In the genomic region with DNA sequence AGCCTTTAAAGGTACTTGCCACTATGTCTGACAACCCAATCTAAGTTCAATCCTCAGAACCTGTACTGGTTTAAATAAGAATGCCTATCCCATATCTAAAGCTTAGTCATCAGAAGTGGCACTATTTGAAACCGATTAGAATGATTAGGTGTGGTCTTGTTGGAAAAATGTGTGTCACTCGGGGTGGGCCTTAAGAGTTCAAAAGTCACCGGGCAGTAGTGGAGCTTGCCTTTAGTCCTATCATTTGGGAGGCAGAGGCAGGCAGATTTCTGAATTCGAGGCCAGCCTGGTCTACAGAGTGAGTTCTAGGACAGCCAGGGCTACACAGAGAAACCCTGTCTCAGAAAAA, we compare ENCODE assay signal across 7 mouse cellular contexts. TPM values are rescaled to one million over a fixed set of nuclear protein-coding genes. Genes with fewer than 3 reads are reported as not detected.
A peak's percentile ranks its signal among the peaks of the same experiment; 100 is the strongest.
DNase-seq lines count a peak whose midpoint lies in the region; ATAC-seq and TF ChIP-seq lines count a peak whose summit lies in the region.

No protein-coding gene starts in this region.

- H3K9ac ChIP-seq in lung, embryonic 14.5 days, result 0 out of 2 replicates have a peak overlapping the region, but pooled peaks have one; percentile 21
- no peak overlapping the region for H3K9ac ChIP-seq in embryonic facial prominence, embryonic 15.5 days
- H3K9ac ChIP-seq in limb, embryonic 12.5 days (replicated peaks), result no peak overlapping the region
- H3K9ac ChIP-seq in stomach, embryonic 14.5 days (replicated peaks; ENCODE audit: low read depth, low read length), result no peak overlapping the region

- TF ChIP-seq CTCF in lung, embryonic 14.5 days (IDR thresholded peaks at IDR 0.05; ENCODE audit: low read depth), result no peak

- no peaks in the 10 kb centered on the region for H3K27me3 ChIP-seq in lung, embryonic 14.5 days (ENCODE audit: insufficient read depth, low read length)
- H3K27me3 ChIP-seq in embryonic facial prominence, embryonic 15.5 days, result no peaks in the 10 kb centered on the region
- H3K27me3 ChIP-seq in limb, embryonic 12.5 days, result no peaks in the 10 kb centered on the region
- H3K27me3 ChIP-seq in stomach, embryonic 14.5 days (ENCODE audit: control insufficient read depth, insufficient read depth, low read length), result no peaks in the 10 kb centered on the region

- H3K4me1 ChIP-seq in lung, embryonic 14.5 days (ENCODE audit: insufficient read depth), result peaks cover 7% of the 10 kb centered on the region; the same call in 1 of the 2 replicates
- peaks cover 11% of the 10 kb centered on the region for H3K4me1 ChIP-seq in embryonic facial prominence, embryonic 15.5 days
- peaks cover 16% of the 10 kb centered on the region for H3K4me1 ChIP-seq in limb, embryonic 12.5 days (replicated peaks)
- H3K4me1 ChIP-seq in stomach, embryonic 14.5 days (ENCODE audit: control insufficient read depth, insufficient read depth, low read length), result peaks cover 8% of the 10 kb centered on the region

- peak overlapping the region; percentile 96 for H3K4me3 ChIP-seq in lung, embryonic 14.5 days (ENCODE audit: low read depth, low read length)
- H3K4me3 ChIP-seq in embryonic facial prominence, embryonic 15.5 days (replicated peaks), result peak overlapping the region; percentile 75
- H3K4me3 ChIP-seq in limb, embryonic 12.5 days (replicated peaks), result peak overlapping the region; percentile 97
- peak overlapping the region; percentile 80 for H3K4me3 ChIP-seq in stomach, embryonic 14.5 days (ENCODE audit: low read depth, low read length)

- no peaks in the 10 kb centered on the region for H3K9me3 ChIP-seq in lung, embryonic 14.5 days (ENCODE audit: low read depth, low read length)
- H3K9me3 ChIP-seq in embryonic facial prominence, embryonic 15.5 days (replicated peaks), result no peaks in the 10 kb centered on the region
- no peaks in the 10 kb centered on the region for H3K9me3 ChIP-seq in limb, embryonic 12.5 days
- no peaks in the 10 kb centered on the region for H3K9me3 ChIP-seq in stomach, embryonic 14.5 days (ENCODE audit: control insufficient read depth, low read depth, low read length)

- peak overlapping the region; percentile 77 for H3K4me2 ChIP-seq in lung, embryonic 14.5 days
- H3K4me2 ChIP-seq in embryonic facial prominence, embryonic 15.5 days (replicated peaks), result peak overlapping the region; percentile 77
- H3K4me2 ChIP-seq in limb, embryonic 12.5 days, result peak overlapping the region; percentile 77
- H3K4me2 ChIP-seq in stomach, embryonic 14.5 days (replicated peaks; ENCODE audit: low read depth, low read length), result peak overlapping the region; percentile 37

- ATAC-seq in lung, embryonic 14.5 days (ENCODE audit: insufficient read depth), result no peak
- no peak for ATAC-seq in embryonic facial prominence, embryonic 15.5 days (ENCODE audit: insufficient number of reproducible peaks, low FRiP score, low TSS enrichment, low read depth)
- ATAC-seq in limb, embryonic 12.5 days (ENCODE audit: insufficient number of reproducible peaks, insufficient read depth, low FRiP score, low TSS enrichment, low read depth), result no peak
- ATAC-seq in stomach, embryonic 14.5 days (ENCODE audit: insufficient number of reproducible peaks, insufficient read depth, low FRiP score, low read depth), result no peak

- H3K27ac ChIP-seq in lung, embryonic 14.5 days (ENCODE audit: low read depth), result 0 out of 2 replicates have a peak overlapping the region, but pooled peaks have one; percentile 18
- no peak overlapping the region for H3K27ac ChIP-seq in embryonic facial prominence, embryonic 15.5 days (replicated peaks)
- H3K27ac ChIP-seq in limb, embryonic 12.5 days, result no peak overlapping the region
- no peak overlapping the region for H3K27ac ChIP-seq in stomach, embryonic 14.5 days (ENCODE audit: low read length)

- no peak for DNase-seq in lung, embryonic 14.5 days
- DNase-seq in lung, postnatal 14 days, result no peak
- DNase-seq in adrenal gland, adult 2 months, result no peak
- no peak for DNase-seq in thymus, postnatal 10 days (ENCODE audit: low spot score in 2 of 2)

- no peaks in the 10 kb centered on the region for H3K36me3 ChIP-seq in lung, embryonic 14.5 days (ENCODE audit: insufficient read depth)
- H3K36me3 ChIP-seq in embryonic facial prominence, embryonic 15.5 days, result no peaks in the 10 kb centered on the region
- no peaks in the 10 kb centered on the region for H3K36me3 ChIP-seq in limb, embryonic 12.5 days
- no peaks in the 10 kb centered on the region for H3K36me3 ChIP-seq in stomach, embryonic 14.5 days (ENCODE audit: control insufficient read depth, insufficient read depth, low read length)

- WGBS in lung, embryonic 14.5 days, result 94% methylated on average over 4 of the region's 4 CpGs
- 94% methylated on average over 4 of the region's 4 CpGs for WGBS in embryonic facial prominence, embryonic 15.5 days
- WGBS in limb, embryonic 12.5 days, result 96% methylated on average over 4 of the region's 4 CpGs
- WGBS in stomach, embryonic 14.5 days, result 96% methylated on average over 4 of the region's 4 CpGs

RNA-seq across cellular contexts. Expression of a gene that starts 0.7 kb away (rescaled TPM):
- 61.9 and 67.5 TPM in 2 replicates for polyA plus RNA-seq in lung, embryonic 14.5 days (2014; fragmentation: Nextera tagmentation; extraction: Ambion mirVana)
- 51.5 and 52.1 TPM in 2 replicates for polyA plus RNA-seq in embryonic facial prominence, embryonic 15.5 days (2015; fragmentation: Nextera tagmentation; extraction: Ambion mirVana)
- 63.6 and 72.8 TPM in 2 replicates for polyA plus RNA-seq in limb, embryonic 12.5 days (2016; fragmentation: Nextera tagmentation; extraction: Ambion mirVana)
- 65.9 and 73.6 TPM in 2 replicates for polyA plus RNA-seq in stomach, embryonic 14.5 days (2014; fragmentation: Nextera tagmentation; extraction: Ambion mirVana)
- total RNA-seq in adrenal gland, adult 2 months (2021), result 100 to 1,000 TPM in 1 of 2 experiments, 10 to 100 TPM in 1; 87.1 to 100 TPM
- polyA plus RNA-seq in adrenal gland, adult 2 months (2012; rRNA removed), result 131 and 176 TPM in 2 replicates
